Mouse (Mus musculus): ENCODE measurements around the gene Gm7257.

The Gm7257 gene

GRCm38 (mm10) chr9:36431584-36431983, at the start of gene Gm7257:
Gm7257 (plus strand) TSS chr9:36431884.
- DNase-seq (ENCODE audit: extremely low read depth, insufficient read length, low spot score) = no peak

- no peak for DNase-seq (ENCODE audit: extremely low read depth, insufficient read length, low spot score)
Measured at GRCm38 (mm10) chr9:36402991-36403390, 28.7 kb upstream of the Gm7257 start.

- DNase-seq (ENCODE audit: extremely low read depth, insufficient read length, low spot score) = no peak
Measured at GRCm38 (mm10) chr9:36435051-36435764, 3.5 kb downstream of the Gm7257 start.

- DNase-seq (ENCODE audit: extremely low read depth, insufficient read length, low spot score) = no peak
Measured at GRCm38 (mm10) chr9:36475338-36475737, 43.7 kb downstream of the Gm7257 start, which contains the start of gene Gm9513. Gm9513 (plus strand) TSS chr9:36475638.

Measured in 3134 (cell line).